Mouse (Mus musculus): ENCODE results near the gene Lhx3.

- no peak for TF ChIP-seq CHD2 (IDR thresholded peaks at IDR 0.05; ENCODE audit: low read length)
- no peak for TF ChIP-seq HCFC1 (IDR thresholded peaks at IDR 0.05; ENCODE audit: low read depth, low read length)
- TF ChIP-seq CTCF (conservative IDR thresholded peaks at IDR 0.05 in 1 of 2, IDR thresholded peaks at IDR 0.05 in 1 of 2; ENCODE audit: low read depth in 2 of 2, low read length in 2 of 2), result no peak
- no peak for TF ChIP-seq POLR2A (IDR thresholded peaks at IDR 0.05; ENCODE audit: low read depth, low read length)
- TF ChIP-seq ETS1 (conservative IDR thresholded peaks at IDR 0.05; ENCODE audit: low read depth, low read length), result no peak
- no peak for TF ChIP-seq POLR2AphosphoS2 (IDR thresholded peaks at IDR 0.05; ENCODE audit: low read depth, low read length)
- no peak for TF ChIP-seq RAD21 (IDR thresholded peaks at IDR 0.05; ENCODE audit: low read depth, low read length)
- no peak for TF ChIP-seq CHD1 (IDR thresholded peaks at IDR 0.05; ENCODE audit: low read depth, low read length)
- TF ChIP-seq ZKSCAN1 (IDR thresholded peaks at IDR 0.05; ENCODE audit: borderline replicate concordance, low read depth, low read length), result no peak
- TF ChIP-seq UBTF (IDR thresholded peaks at IDR 0.05; ENCODE audit: low read depth, low read length), result no peak
- no peak for TF ChIP-seq MAX (IDR thresholded peaks at IDR 0.05; ENCODE audit: low read length)
Observed at GRCm38 (mm10) chr2:26158064-26158463, 50.0 kb downstream of the Lhx3 start.
